Mouse (Mus musculus): ENCODE measurements around the gene Wdr44.
"Not testable (repeated sequence)": the region's sequence is repeated elsewhere in the genome, so short reads cannot be mapped to it uniquely, and the experiment has no call there.

Wdr44 gene

DNA sequence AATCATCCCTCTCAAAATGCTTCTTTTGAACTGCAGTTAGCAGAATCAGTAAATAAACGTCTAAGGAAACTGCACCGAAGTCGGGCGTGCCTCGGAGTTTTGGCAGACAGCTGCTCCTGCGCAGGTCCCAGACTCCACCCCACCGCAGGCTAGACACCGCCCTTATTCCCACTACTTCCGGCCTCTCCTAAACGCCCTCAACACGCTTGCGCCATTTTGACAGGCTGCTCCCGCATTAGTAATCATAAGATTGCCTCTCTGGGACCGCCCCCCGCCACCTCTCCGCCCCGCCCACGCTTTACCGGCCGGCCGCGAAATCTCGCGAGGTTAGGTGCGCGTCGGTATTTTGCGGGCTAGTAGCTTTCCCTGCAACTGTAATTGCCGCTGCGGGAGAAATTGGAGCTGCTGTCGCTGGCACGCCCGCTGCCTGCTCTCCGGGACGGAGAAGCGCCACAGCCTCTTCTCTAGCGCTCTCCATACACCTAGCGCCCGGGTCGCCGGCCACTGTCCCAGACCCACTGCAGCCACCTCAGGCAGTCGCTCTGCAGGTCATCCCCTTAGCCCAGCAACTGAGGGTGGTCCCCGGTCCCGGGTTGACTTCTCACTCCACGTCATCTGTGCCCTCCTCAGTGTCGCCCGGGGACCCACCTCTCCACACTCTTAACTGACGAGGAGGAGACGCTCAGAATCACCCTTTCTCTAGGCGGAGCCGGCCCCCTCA is at the start of gene Wdr44:
Gene Wdr44, plus strand, starts transcription at position 330 of the 721 bp plus-strand sequence.
- peak; percentile 94 for DNase-seq

- no peak for DNase-seq
These were observed 44.5 kb upstream of the Wdr44 start for GRCm38 (mm10) chrX:23648371-23648770.

- no peak for DNase-seq
These were observed 30.6 kb upstream of the Wdr44 start for GRCm38 (mm10) chrX:23662216-23662615.

- no peak for DNase-seq
These were observed 19.7 kb upstream of the Wdr44 start for GRCm38 (mm10) chrX:23673193-23673592.

DNA sequence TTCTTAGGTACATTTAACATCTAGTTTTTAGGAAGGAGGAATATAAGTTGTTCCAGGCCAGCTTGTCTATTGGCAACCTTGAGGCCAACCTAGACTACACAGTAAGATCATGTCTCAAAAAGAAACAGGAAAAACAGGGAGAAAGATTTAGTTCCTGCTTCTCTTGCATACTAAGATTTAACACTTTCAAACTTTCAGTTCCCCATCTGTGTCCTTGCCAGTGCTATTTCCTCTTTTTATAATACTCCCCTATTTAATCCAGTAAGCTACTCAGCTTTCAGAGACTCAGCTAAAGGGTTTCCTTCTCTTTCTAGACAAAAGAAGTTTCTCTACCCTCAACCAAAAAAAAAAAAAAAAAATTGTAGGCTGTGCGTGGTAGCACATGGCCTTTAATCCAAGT is 17.4 kb upstream of the Wdr44 start:
- DNase-seq = no peak

DNA sequence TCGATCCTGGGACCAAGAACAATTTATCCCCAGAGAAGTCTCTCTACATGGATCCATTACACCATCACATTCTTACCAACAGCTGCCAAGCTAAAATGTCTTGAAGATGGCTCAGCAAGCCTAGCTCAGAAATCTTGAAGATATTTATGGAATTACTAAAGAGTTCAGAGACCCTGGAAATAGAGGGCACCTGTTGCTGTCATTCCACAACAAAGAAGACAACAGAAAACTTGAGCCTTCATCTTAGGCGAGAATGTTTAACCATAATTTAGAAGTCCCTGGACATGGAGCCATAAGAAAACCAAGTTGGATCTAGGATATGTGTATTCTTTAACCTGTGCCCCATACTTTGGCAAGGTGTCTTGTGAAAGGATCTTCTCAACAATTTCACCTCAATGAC is 16.3 kb upstream of the Wdr44 start:
- no peak for DNase-seq

DNA sequence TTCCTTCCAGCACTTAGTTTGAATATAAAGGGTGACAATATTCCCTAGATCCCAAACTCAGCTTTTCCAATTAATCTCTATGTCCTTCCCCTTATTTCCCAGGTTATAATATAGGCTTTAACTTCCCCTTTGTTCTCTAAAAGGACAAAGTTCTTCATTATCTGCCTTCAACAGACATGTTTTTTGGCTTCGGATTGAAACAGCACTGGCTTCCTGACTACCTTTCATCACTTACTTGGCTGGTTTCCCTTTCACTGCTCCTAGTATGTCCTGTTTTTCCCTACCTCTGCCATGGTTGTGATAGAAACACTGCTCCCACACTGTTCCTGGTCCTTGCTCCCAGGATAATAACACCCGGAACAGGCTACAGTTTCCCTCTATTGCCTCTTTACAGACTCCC is 15.3 kb upstream of the Wdr44 start:
- no peak for DNase-seq

GRCm38 (mm10) chrX:23692336-23692721 is 522 bp upstream of the Wdr44 start:
- peak; percentile 33 for DNase-seq

GRCm38 (mm10) chrX:23693443-23694400 is 871 bp downstream of the Wdr44 start:
- DNase-seq = no peak

- DNase-seq = no peak
These were observed 1.7 kb downstream of the Wdr44 start for GRCm38 (mm10) chrX:23694588-23694987.

GRCm38 (mm10) chrX:23695109-23695508 is 2.3 kb downstream of the Wdr44 start:
- DNase-seq = no peak

DNA sequence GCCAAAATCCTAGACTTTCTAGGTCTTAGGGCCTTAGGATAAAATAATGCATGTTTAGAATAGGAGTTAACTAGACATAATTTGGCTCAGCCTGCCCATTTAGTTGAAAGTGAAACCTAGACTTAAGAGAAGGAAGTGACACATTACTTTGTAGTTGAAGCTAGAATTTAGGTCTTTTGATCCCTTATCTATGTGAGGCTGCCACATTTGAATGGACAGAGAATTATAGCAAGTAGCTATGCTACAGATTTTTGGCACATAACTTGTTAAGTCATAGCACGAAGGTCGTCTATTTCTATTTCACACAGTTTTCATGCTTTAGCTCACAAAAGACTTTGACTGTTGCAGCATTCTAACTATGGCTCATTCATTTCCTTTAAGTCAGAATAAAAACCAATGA is 4.5 kb downstream of the Wdr44 start:
- no peak for DNase-seq

DNA sequence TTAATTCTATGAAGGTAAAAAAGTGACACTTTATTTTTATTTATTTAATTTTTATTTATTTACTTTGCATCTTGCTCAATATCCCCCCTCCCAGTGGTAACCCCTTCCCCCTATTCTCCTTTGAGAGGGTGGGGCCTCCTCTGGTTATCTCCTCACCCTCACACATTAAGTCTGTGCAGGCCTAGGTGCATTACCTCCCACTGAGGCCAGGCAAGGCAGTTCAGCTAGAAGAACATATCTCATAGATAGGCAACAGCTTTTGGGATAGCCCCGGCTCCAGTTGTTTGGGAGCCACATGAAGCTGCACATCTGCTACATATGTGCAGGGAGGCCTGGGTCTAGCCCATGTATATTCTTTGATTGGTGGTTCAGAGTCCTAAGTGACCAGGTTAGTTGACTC is 6.2 kb downstream of the Wdr44 start:
- no peak for DNase-seq

- no peak for DNase-seq
These were observed 24.4 kb downstream of the Wdr44 start for GRCm38 (mm10) chrX:23717247-23717646.

DNA sequence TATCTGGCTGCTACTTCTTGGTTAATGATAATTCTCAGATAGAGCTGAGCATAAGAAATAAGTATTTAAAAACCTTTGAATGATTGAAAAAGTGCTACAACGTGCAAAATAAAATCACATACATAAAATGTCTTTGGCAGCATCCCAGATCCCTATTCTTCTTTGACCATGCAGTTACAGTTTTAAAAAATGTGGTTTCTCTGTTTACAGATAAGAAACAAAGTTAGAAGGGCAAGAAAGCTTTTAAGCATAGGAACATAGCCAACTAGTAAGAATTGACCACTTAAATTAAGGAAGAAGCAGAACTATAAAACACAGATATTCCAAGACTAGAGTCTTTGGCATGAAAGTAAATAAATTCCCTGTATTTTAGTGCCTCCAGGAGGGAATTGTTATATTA is 34.6 kb downstream of the Wdr44 start:
- DNase-seq = no peak

DNA sequence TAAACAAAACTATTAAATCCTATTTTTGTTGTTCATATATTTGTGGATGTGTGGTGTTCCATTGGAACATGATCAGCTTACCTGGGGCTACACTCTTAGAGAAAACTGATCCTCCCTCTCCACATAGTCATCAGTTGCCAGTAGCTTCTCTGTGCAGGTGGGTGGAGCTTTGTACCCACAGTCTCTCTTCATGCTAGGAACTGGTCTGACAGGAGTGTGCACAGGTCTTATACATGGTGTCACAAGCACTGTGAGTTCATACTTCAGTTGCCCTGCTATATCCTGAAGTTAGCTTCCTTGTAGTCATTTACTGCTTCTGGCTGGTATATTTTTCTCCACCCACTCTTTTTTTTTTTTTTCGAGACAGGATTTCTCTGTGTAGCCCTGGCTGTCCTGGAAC is 61.8 kb downstream of the Wdr44 start:
- DNase-seq = no peak

DNA sequence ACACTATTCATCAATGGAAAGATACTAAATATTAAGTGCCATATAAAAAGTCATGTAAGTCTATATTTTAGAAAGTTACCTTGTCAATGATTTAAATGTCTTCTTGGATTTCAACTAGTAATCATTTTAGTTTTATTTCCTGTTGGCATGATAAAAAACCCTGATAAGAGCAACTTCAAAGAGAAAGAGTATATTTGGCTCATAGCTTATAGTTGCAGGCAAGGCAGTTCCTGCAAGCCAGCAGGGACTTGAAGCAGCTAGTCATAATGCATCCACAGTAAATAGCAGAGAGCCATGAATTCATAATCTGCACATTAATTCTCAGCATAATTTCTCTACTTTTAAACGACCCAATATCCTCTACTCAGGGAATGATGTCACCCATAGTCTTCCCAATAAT is 75.0 kb downstream of the Wdr44 start:
- DNase-seq = no peak

DNA sequence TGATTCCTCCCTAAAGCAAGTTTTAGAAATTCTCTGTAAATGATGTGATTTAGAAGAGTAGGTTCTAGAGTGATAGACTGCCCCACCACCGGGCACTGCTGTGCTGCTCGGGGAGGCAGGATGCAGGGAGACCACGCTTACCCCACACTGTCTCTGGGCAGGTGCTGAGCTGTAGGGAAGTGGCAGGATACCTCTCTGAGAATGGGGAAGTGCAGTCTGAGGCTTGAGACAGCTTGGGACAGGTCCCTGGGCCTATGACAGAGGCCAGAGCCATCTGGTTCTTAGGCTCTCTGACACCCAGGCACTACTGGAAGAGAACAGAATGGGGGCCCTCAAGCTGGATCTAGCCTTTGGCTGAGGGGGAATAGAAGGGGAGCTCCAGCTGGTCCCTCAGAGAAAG is 114.3 kb downstream of the Wdr44 start:
- no peak for DNase-seq

DNA sequence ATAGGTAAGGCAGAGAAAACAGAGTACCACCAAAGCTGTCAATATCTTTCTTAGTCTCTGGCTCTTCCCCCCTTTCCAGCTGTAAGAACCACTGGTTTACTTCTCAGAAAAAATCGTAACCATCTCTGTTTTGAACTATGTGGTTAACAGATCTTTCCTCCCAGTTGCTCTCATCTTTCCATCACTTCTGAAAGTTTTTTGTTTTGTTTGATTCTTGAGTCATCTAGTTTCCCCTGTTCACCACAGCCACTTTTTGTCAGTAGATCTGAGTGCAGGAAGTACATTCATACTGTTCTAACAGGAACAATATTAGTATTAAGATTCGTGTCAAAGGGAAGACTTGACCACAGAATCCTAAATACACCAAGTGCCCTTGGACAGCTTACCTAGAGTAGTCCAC is 117.5 kb downstream of the Wdr44 start:
- no peak for DNase-seq

DNA sequence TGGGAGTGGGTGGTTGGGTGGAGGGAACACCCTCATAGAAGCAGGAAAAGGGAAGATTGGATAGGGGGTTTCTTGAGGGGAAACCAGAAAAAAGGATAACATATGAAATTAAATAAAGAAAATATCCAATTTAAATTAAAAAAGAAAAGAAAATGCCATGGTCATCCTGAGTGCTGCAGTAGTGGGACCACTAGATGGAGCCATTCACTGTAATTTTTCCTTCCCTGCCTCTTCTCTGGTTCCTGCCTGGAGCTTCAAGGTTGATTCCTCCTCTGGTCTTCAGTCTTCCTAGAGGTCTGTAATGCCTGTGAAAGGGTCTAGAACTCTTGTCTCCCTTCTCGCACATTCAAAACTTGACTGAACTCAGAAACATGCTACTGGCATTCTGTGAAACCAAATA is 120.4 kb downstream of the Wdr44 start:
- not testable (repeated sequence) for DNase-seq

- not testable (repeated sequence) for DNase-seq
These were observed 130.0 kb downstream of the Wdr44 start for GRCm38 (mm10) chrX:23822885-23823284.

DNA sequence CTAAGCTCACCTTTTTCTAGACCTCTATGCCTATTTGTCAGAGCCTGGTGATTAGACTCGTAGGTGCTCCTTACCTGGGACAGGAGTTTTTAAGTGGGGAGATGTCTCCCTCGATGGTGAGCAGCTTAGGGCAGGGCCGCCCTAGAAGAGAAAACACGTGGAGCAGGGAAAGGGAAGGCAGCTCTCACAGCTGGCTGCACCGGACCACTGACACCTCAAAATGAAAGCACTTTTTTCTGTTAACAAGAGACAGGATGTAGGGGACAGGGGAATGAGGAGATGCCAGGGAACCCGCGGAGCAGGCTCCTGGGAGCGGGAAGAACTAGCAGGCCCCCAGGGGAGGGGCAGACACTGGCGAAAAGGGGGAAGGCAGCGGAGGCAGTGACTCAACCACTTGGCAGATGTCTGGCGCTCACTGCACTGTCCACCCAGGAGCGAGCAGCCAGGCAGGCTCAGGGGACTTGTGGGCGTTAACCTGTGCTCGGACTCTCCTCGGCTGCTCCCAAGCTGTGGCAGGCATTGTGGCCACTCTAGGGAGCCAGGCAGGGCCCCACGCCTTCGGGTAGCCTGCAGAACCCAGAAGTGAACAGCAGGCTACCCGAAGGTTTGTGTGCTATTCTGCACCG is 130.7 kb downstream of the Wdr44 start:
- DNase-seq = no peak

- DNase-seq = not testable (repeated sequence)
These were observed 140.9 kb downstream of the Wdr44 start for GRCm38 (mm10) chrX:23833784-23834183.

- no peak for DNase-seq
These were observed 148.1 kb downstream of the Wdr44 start for GRCm38 (mm10) chrX:23840921-23841320.

Measured in cerebellum, adult 9-11 months (tissue).